Mouse (Mus musculus) liver, embryonic 13.5 days (tissue): ENCODE data around the gene H2-Oa. TPM values are rescaled to one million over a fixed set of nuclear protein-coding genes. Genes with fewer than 3 reads are reported as not detected.

Experiments used
- ATAC-seq: fragments of 200-750 bp; cut with Nextera tagmentation; 2 replicates; pipeline ENCODE4 v1.8.0; 2017; ENCODE audit warnings: low read depth, mild to moderate bottlenecking, moderate number of reproducible peaks, moderate library complexity
- DNase-seq: peaks from one replicate; pipeline ENCODE4 v3.0.0; 2022
- H3K27ac ChIP-seq: fragments of 300-500 bp; sonication (generic); 2 replicates; pipeline ENCODE4 v1.5.1; 2015; ENCODE audit warnings: moderate library complexity, mild to moderate bottlenecking, inconsistent platforms
- H3K27me3 ChIP-seq: fragments of 300-500 bp; sonication (generic); 2 replicates; pipeline ENCODE4 v1.6.1; 2015; ENCODE audit warnings: mild to moderate bottlenecking, inconsistent platforms
- H3K36me3 ChIP-seq: fragments of 300-500 bp; sonication (generic); 2 replicates; pipeline ENCODE4 v1.6.1; 2015; ENCODE audit warnings: mild to moderate bottlenecking, inconsistent platforms
- H3K4me1 ChIP-seq: fragments of 300-500 bp; sonication (generic); replicated peaks from 2 replicates; pipeline ENCODE4 v1.6.1; 2015; ENCODE audit warnings: inconsistent platforms
- H3K4me2 ChIP-seq: fragments of 300-500 bp; sonication (generic); 2 replicates; pipeline ENCODE4 v1.6.1; 2015; ENCODE audit warnings: inconsistent platforms, mild to moderate bottlenecking, moderate library complexity
- H3K4me3 ChIP-seq: fragments of 300-500 bp; sonication (generic); replicated peaks from 2 replicates; pipeline ENCODE4 v1.5.1; 2015; ENCODE audit warnings: mild to moderate bottlenecking, inconsistent platforms
- H3K9ac ChIP-seq: fragments of 300-500 bp; sonication (generic); 2 replicates; pipeline ENCODE4 v1.6.1; 2015; ENCODE audit warnings: mild to moderate bottlenecking, inconsistent platforms
- H3K9me3 ChIP-seq: fragments of 300-500 bp; sonication (generic); replicated peaks from 2 replicates; pipeline ENCODE4 v1.6.1; 2016; ENCODE audit warnings: inconsistent platforms
- WGBS: fragments of 180-500 bp; shearing (Covaris S2); methylation state at CpG from one replicate; pipeline ENCODE4 v1.1.7; 2015; ENCODE audit not compliant: insufficient replicate concordance; 5-methylcytosine and 5-hydroxymethylcytosine counted together
- polyA plus RNA-seq: library from polyadenylated mRNA; unstranded; fragments of >200 nt; fragmentation: Nextera tagmentation; extraction: Ambion mirVana; gene quantifications from 2 replicates; pipeline ENCODE4 v1.2.1, GENCODE M21; 2015

H2-Oa gene
- polyA plus RNA-seq, result 0.39 and 0.41 TPM in 2 replicates

DNA sequence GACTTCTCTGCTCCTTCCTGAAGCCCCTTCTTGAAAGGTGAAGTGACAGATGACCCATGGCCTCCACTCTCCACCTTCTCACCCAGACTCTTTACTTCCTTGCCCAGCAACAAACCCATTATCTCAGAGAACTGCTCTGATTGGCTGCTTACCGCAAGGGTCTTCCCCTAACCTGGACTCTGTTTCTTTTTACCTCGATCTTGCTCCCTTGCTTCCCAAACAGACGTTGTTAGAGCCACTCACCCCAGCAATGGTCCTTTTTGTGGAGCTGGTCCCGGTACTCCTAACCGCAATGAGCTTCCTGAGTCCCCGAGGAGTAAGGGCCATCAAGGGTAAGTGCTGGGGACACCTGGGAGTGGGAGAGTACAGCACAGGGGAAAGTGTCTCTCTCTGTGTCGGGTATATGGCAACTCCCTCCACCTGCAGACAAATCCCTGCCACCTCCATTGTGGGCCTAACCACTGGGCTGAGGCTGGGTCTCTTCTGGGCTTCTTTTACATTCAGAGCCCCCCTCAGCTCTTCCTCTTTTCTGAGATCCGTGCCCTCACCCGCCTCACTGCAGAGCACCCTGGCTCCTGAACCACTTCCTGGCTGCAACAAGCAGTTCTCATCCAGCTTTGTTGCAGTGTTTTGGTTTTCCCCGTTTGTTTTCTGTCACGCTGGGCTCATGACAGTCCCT is at the start of gene H2-Oa:
Gene H2-Oa, plus strand, starts transcription at position 144 of the 679 bp plus-strand sequence.
- no peak within 1 kb of the TSS for H3K9ac ChIP-seq
- H3K36me3 ChIP-seq, result no peaks in the 10 kb centered on the region
- WGBS, result 12% methylated on average over 11 of the region's 11 CpGs
- DNase-seq, result no peak
- H3K27ac ChIP-seq, result no peak within 1 kb of the TSS; the same call in 1 of the 2 replicates
- no peak for ATAC-seq
- H3K4me2 ChIP-seq, result no peak within 1 kb of the TSS
- no peaks in the 10 kb centered on the region for H3K9me3 ChIP-seq
- peaks cover 6% of the 10 kb centered on the region for H3K27me3 ChIP-seq
- H3K4me3 ChIP-seq, result no peak within 1 kb of the TSS
- H3K4me1 ChIP-seq, result peaks cover 7% of the 10 kb centered on the region; the same call in 1 of the 2 replicates

DNA sequence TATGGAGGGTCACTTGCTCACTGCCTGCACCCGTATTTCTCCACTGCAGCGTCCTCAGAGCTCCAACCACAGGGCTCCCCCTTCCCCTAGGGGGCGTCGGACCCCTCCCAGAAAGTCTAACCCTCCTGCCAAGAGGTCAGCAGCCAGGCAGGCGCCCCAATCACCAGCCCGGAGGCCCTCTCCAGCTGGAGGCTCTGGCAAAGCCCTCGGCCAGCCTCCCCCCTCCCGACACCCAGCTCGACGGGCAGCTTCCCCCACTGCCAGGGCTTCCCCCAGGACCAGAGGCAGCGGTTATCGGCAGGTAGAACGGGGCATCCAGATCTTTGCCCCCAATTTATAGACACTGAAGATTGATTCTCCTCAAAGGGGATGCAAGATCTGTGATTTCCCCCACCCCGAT is 46.2 kb upstream of the H2-Oa start:
- WGBS, result 65% methylated on average over 14 of the region's 14 CpGs

DNA sequence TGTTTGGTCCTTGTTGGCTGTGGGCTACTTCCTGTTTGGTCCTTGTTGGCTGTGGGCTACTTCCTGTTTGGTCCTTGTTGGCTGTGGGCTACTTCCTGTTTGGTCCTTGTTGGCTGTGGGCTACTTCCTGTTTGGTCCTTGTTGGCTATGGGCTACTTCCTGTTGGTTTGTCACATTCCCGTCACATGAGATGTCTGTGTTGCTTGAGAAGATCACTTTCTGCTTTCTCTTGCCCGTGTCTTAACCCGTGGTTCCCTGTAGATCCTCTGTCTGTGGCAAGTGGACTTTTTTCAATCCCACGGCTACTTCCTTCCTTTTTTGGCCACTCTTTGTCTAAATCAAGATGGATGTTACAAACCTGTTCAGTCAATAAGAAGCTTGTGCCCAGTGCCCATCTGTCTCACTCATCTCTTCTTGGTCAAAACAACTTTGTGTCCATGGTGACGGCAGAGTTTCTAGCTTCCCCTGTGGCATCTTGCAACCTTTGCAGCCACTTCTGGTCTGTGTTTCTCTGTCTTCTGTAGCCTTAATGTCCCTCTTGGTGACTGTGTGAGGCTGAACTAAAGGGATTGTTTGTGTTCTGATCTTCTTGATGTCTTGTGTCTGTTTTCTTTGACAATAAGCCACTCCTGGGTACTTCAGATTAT is 44.6 kb upstream of the H2-Oa start:
- no peak for ATAC-seq
- no peak for DNase-seq
- no peaks in the 10 kb centered on the region for H3K4me1 ChIP-seq
- no peaks in the 10 kb centered on the region for H3K36me3 ChIP-seq
- H3K4me2 ChIP-seq, result no peak overlapping the region
- H3K9ac ChIP-seq, result no peak overlapping the region
- H3K27ac ChIP-seq, result no peak overlapping the region
- peaks cover 5% of the 10 kb centered on the region; the same call in 1 of the 2 replicates for H3K27me3 ChIP-seq
- peaks cover 5% of the 10 kb centered on the region; the same call in 1 of the 2 replicates for H3K9me3 ChIP-seq
- WGBS, result 42% methylated on average over 5 of the region's 5 CpGs
- no peak overlapping the region for H3K4me3 ChIP-seq

More for the DNA sequence above, 46.2 kb upstream of the H2-Oa start:
- H3K4me1 ChIP-seq, result 0 out of 2 replicates have a peak, but pooled peaks cover 5% of the 10 kb centered on the region
- no peaks in the 10 kb centered on the region for H3K36me3 ChIP-seq
- H3K27ac ChIP-seq, result no peak overlapping the region
- no peak overlapping the region for H3K4me3 ChIP-seq
- H3K9ac ChIP-seq, result no peak overlapping the region
- H3K4me2 ChIP-seq, result no peak overlapping the region
- H3K27me3 ChIP-seq, result peaks cover 19% of the 10 kb centered on the region
- ATAC-seq (no peak), DNase-seq (no peak)
- peaks cover 5% of the 10 kb centered on the region; the same call in 1 of the 2 replicates for H3K9me3 ChIP-seq

DNA sequence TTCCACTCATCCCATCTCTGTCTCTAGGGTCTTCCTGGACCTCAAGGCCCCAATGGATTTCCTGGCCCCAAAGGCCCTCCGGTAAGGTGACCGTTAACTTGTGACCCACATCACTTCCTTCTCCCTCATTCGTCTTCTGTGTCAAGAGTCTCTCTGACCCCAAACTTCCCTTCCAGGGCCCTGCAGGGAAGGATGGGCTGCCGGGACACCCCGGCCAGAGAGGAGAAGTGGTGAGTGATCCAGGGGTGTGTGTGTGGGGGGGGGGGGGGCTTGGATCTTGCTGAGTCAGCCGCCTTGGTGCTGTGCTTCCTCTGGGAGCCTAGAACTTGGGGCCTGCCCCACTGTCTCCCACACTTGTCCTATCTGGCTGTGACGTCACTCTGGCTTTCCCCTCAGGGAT is 34.9 kb upstream of the H2-Oa start:
- Histone ChIP-seq H3K4me3 (no peak overlapping the region), H3K9me3 (no peaks in the 10 kb centered on the region), H3K27me3 (no peaks in the 10 kb centered on the region), H3K4me2 (no peak overlapping the region), H3K4me1 (0 out of 2 replicates have a peak, but pooled peaks cover 4% of the 10 kb centered on the region), H3K27ac (no peak overlapping the region), H3K36me3 (no peaks in the 10 kb centered on the region), H3K9ac (no peak overlapping the region)
- no peak for DNase-seq
- WGBS, result 19% methylated on average over 7 of the region's 7 CpGs
- ATAC-seq, result no peak

DNA sequence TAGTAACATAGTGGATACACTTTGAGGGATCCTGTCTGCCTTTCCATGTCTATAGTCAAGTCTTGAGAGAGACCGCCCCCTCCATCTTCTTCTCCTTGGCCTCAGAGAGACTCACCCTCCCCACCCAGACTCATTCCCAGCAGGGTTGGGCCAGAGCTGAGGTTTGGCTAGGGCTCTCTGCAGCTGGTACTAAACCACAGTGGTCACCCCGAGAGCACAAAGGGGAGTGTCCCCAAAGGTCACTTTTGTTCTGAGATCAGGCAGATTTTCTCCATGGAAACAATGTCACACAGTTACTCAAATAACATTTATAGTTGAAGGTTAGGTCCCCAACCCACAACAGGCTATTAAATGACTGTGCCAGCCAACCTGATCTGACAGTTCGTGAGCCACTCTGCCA is 23.3 kb upstream of the H2-Oa start:
- H3K4me2 ChIP-seq, result no peak overlapping the region
- ATAC-seq (no peak), DNase-seq (no peak)
- no peaks in the 10 kb centered on the region for H3K36me3 ChIP-seq
- no peak overlapping the region for H3K9ac ChIP-seq
- no peaks in the 10 kb centered on the region for H3K4me1 ChIP-seq
- no peaks in the 10 kb centered on the region; the same call in 1 of the 2 replicates for H3K9me3 ChIP-seq
- H3K4me3 ChIP-seq, result no peak overlapping the region
- H3K27ac ChIP-seq, result no peak overlapping the region
- WGBS, result 39% methylated on average over 3 of the region's 3 CpGs
- no peaks in the 10 kb centered on the region for H3K27me3 ChIP-seq

DNA sequence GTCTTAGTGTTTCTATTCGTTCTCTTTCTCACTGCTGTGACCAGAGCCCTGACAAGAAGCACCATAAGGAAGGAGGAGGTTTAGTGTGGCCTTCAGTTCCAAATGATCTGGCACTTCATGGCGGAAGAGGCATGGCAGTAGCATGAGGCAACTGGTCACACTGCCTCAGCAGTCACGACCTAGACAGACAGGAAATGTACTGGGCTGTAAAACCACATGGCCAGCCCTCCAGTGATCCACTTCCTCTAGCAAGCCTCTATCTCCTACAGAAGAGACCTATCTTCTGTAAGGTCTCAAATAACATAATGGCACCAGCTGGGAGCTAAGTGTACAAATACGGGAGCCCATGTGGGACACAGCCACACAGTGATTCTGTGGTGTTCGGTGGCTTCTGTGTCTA is 20.0 kb upstream of the H2-Oa start:
- Histone ChIP-seq H3K9ac (no peak overlapping the region), H3K4me2 (no peak overlapping the region), H3K4me1 (no peaks in the 10 kb centered on the region), H3K4me3 (no peak overlapping the region), H3K36me3 (no peaks in the 10 kb centered on the region), H3K27me3 (peaks cover 18% of the 10 kb centered on the region), H3K27ac (no peak overlapping the region), H3K9me3 (no peaks in the 10 kb centered on the region; the same call in 1 of the 2 replicates)
- DNase-seq (no peak), ATAC-seq (no peak)
- 40% methylated on average over 5 of the region's 5 CpGs for WGBS

DNA sequence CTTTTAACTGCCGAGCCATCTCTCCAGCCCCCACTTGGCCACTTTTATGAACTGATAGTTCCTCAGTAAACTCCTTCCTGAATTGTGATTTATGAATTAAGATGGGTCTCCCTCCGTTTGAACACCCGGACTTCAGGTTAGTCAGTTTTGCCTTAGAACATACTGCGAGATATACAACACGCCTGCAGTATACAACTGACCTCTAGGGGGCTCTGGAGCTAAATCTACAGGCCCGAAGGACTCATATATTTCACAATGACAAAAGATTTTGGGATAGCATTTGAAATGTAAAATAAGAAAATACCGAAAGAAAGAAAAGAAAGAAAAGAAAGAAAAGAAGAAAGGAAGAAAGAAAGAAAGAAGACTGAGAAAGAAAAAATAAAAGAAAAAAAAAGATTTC is 16.9 kb upstream of the H2-Oa start:
- 24% methylated on average over 7 of the region's 7 CpGs for WGBS
- Histone ChIP-seq H3K4me3 (no peak overlapping the region), H3K27ac (no peak overlapping the region), H3K9me3 (no peaks in the 10 kb centered on the region; the same call in 1 of the 2 replicates), H3K36me3 (no peaks in the 10 kb centered on the region), H3K4me2 (no peak overlapping the region), H3K4me1 (no peaks in the 10 kb centered on the region), H3K27me3 (peaks cover 23% of the 10 kb centered on the region), H3K9ac (no peak overlapping the region)
- no peak for ATAC-seq
- DNase-seq, result peak; percentile 18

DNA sequence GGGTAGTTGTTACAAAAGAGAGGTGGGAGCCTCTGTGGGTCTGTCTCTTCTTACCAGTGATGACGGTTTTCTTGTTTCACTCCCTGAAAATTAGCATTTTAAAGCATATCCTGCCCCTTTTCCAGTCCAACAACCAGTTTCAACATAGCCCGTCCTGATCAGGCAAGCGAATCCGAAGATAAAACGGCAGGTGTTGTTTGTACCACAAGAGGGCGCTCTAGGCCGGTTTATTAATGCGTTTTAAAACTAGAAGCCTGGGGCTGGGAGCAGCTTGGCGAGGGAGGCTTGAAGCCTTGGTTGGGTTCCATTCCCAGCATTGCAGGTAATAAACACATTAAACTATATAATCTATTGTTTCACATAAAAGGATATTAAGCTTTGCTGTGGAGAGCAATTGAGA is 14.6 kb upstream of the H2-Oa start:
- ATAC-seq (no peak), DNase-seq (peak; percentile 45)
- Histone ChIP-seq H3K27me3 (peaks cover 23% of the 10 kb centered on the region), H3K27ac (no peak overlapping the region), H3K9me3 (no peaks in the 10 kb centered on the region), H3K4me3 (no peak overlapping the region), H3K4me1 (no peaks in the 10 kb centered on the region), H3K9ac (no peak overlapping the region), H3K36me3 (no peaks in the 10 kb centered on the region), H3K4me2 (no peak overlapping the region)
- 2% methylated on average over 9 of the region's 9 CpGs for WGBS

DNA sequence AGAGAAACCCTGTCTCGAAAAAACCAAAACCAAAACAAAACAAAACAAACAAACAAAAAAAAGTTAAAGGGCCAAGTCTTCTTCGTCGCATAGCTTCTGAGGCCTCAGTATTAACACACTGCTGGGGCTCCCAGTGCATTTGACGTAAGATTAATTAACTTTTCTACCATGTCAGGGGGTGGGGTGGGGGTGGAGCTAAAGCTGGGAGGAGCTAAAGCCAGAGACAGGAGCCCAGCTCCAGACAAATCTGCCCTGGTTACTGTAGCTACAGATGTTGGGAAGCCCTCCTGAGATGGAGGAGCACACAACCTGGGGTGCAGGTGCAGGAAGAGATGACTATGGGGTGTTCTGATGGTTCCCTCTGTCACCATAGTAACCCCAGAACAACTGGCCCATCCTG is 14.0 kb upstream of the H2-Oa start:
- Histone ChIP-seq H3K36me3 (no peaks in the 10 kb centered on the region), H3K9ac (no peak overlapping the region), H3K4me2 (no peak overlapping the region), H3K4me1 (no peaks in the 10 kb centered on the region), H3K4me3 (no peak overlapping the region), H3K27me3 (peaks cover 26% of the 10 kb centered on the region), H3K27ac (no peak overlapping the region), H3K9me3 (no peaks in the 10 kb centered on the region)
- ATAC-seq (no peak), DNase-seq (no peak)
- 48% methylated on average over 4 of the region's 4 CpGs for WGBS

DNA sequence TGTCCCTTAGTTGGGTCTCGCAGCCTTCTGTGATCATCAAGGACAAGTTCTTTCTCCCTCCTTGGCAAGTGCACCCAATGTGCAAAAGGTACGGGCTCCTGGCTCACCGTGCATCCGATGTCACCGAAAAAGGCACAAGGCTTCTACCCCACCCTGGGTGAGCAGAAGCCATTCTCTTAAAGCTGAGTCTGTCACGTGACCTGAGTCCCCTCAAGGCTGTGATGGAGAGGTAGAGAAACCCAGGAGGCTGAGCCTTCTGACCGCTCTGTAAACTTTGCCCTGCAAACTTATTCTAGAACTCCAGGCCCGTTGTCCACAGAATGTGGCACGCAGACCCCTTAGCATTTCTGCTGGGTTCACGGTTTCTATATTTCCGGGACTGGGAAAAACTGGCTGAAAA is 13.1 kb upstream of the H2-Oa start:
- Histone ChIP-seq H3K4me2 (no peak overlapping the region), H3K36me3 (no peaks in the 10 kb centered on the region), H3K27ac (no peak overlapping the region), H3K9ac (no peak overlapping the region), H3K27me3 (peaks cover 26% of the 10 kb centered on the region), H3K4me3 (no peak overlapping the region), H3K9me3 (no peaks in the 10 kb centered on the region), H3K4me1 (no peaks in the 10 kb centered on the region)
- ATAC-seq (no peak), DNase-seq (no peak)
- 80% methylated on average over 11 of the region's 11 CpGs for WGBS

DNA sequence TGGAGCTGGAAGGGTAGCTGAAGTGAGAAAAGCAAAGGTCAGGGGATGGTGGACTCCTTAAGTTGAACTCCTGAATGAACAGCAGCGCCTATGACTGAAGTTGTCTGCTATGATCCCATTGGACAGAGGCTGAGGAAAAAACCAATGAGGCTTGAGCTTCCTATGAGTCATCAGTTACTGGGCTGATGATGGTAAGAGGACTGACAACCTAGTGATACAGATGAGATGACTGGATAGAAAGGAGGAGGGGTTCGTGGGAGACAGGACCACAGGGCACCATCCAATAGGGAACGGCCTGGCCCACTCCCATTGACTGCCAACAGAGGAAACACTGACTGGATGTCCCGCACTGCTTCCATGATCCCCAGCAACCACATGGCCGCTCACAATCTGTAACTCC is 12.5 kb upstream of the H2-Oa start:
- ATAC-seq (no peak), DNase-seq (no peak)
- H3K4me3 ChIP-seq, result no peak overlapping the region
- H3K4me1 ChIP-seq, result no peaks in the 10 kb centered on the region
- no peak overlapping the region for H3K4me2 ChIP-seq
- H3K9me3 ChIP-seq, result no peaks in the 10 kb centered on the region
- no peak overlapping the region for H3K27ac ChIP-seq
- H3K9ac ChIP-seq, result no peak overlapping the region
- H3K36me3 ChIP-seq, result no peaks in the 10 kb centered on the region
- H3K27me3 ChIP-seq, result peaks cover 26% of the 10 kb centered on the region
- WGBS, result 26% methylated on average over 5 of the region's 5 CpGs
